Mouse (Mus musculus): Measurements from ENCODE around the gene Trim47. TPM values are rescaled to one million over a fixed set of nuclear protein-coding genes. Genes with fewer than 3 reads are reported as not detected.

Gene Trim47
- total RNA-seq, 2 experiments from 2014 or later = 4.4 to 4.6 TPM

DNA sequence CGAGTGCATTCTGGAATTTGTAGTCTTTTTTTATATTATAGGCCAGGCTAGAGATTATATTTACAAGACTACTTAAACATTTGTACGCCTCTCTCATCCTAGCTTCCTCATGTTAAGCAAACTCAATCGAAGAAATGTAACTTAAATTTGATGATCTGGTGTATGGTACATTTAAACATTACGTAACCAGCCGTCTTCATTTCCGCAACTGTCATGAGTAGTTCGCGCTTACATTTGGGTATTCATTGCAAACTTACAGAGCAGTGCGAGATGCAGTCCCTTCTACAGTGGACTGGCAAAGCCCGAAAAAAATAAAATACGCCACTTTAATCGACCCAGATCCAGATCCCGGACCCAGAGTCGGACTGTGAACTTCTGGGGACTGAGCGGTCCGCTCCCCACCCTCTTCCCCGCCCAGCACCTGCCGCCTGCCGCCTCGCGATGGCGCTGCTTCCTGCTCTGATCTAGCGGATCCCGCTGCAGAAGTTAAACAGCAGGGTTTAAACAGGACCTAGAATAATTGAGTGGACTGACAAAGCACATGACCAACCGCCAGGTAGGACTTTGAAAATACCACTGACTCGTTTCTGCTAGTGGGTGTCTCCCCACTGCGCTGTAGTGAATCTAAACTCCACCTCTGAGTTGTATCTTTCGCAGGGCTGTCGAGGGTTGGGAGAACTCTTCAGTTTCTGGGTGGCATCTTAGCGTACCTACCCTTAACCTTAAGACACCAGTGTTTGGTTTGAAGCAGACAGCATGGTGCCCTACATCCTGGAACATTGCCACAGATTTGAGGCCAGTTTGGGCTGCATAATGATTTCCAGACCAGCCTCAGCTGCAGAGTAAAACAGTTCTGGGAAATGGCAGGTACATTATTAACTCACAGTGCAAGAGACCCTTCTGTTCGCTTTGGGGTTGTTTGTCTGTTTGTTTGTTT is 39.5 kb downstream of the Trim47 start:
- peak; percentile 85 to 86 for DNase-seq

DNA sequence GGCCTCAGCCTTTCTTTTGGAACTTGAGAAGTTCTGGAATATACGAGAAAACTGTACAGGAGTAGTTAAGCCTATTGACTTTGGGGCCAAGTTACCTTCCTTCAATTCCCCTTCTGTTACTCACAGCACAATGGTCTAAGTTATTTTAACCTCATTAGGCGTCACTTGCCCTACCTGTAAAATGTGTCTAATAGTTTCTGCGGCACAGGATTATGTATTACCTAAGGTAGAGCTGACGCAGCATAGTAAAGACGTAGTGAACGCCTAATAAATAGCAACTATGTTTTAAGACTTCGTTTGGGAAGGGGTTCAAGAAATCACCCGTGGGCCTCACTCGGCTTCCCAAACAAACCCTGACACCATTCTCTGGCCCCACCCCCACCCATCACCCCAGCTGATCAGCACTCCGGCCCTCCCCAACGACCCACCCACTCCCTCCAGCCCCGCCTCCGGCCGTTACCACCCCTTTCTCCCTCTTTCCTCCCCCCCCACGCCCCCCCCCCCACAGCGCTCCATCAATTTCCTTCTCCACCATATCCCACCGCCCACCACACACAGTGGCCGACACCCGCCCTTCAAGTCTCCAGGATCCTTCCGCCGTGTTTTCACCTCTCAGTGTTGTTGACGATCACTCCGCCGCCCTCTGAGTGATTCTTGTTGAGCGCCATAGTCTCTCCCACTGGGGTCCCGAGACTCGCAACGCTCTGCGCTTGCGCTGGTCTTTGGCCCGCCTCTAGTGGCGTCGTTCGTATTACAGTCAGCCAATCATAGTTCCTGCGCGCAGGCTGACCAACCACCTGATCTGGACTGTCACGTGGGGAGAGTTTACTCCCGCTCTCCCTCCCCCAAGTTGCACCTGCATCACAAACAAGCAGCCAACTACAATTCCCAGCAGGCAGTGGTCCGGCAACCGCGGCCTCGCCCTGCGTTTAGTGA is 40.5 kb downstream of the Trim47 start, which contains the start of gene Wbp2:
Gene Wbp2, minus strand, starts transcription at position 738 of the 936 bp plus-strand sequence.
- peak; percentile 97 to 98 for DNase-seq

DNA sequence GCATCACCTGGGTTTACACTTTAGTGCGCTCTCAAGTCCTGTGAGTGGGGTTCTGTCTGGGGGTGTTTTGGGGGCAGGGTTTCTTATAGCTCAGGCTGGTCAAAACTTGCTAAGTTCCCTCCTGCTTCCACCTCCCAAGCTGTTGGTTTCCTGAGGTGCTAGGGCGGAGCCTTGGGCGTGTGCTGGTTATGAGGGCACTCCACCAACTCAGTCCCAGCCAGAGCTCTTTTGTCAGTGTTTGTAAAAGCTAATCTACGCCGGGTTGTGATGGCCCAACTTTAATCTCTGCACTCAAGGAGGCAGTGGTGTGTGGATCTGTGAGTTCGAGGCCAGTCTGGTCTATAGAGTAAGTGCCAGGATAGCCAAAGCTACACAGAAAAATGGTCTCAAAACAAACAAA is 42.8 kb downstream of the Trim47 start:
- no peak for DNase-seq

DNA sequence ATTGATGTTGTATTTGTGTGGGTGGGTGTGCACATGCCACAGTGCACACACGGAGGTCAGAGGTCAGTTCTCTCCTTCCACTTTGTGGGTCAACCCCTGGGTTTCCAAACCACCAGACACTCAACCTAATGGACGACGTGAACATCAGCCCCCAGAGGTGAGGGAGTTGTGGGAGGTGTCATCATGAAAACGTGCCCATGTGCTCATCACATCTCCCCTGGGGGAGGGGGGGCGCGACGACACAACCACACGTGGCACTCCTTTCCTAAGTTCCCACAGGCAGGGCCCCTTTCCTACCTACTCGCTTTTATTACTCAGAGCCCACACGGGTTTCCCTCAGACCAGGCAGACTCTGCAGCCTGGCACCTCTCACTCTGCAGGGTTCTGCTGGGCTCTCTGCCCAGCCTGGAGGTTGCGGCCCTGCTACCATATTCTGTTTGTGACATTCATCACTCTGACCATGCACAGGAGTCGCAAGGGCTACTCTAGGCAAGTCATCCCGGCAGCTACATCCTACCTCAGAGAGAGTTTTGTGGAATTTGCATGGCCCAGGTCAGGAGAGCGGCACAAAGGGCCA is 43.8 kb downstream of the Trim47 start:
- DNase-seq = no peak

DNA sequence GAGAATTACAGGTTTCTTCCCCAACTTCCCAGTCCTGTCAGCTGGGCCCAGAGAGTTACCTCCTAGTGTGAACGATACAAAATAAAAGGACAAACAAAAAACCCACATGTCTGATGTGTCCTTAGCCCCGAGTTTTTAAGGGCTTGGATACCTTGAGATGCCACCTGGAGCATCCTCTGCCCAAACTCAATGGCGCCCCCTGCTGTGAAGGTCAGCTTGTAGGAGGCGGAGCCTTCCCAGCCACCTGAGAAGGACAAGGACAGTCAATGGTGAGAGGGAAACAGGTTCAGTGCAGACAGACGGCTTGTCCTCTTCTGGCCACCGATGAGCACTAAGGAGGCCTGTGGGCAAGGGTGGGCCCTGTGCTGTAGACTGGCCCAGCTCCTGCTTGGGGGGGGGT is 45.9 kb downstream of the Trim47 start:
- no peak for DNase-seq

DNA sequence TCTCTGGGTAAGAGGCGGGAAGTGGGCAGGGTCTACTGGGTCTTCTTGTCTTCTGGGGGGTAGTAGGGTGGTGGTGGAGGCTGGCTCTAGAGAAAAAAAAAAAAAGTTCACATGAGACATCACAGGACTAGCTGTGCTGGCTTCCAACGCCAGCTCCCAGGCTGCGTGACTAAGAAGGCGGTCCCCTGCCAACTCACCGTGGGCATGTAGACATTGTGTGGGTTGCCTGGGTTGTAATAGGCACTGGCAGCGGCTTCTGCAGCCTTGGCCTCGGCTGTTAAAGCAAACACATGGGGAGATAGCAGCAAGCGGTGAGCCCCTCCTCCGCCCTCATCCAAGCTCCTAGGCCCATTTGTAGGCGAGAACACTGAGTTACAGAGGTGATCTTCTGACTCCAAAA is 47.5 kb downstream of the Trim47 start:
- peak; percentile 82 to 88 for DNase-seq

DNA sequence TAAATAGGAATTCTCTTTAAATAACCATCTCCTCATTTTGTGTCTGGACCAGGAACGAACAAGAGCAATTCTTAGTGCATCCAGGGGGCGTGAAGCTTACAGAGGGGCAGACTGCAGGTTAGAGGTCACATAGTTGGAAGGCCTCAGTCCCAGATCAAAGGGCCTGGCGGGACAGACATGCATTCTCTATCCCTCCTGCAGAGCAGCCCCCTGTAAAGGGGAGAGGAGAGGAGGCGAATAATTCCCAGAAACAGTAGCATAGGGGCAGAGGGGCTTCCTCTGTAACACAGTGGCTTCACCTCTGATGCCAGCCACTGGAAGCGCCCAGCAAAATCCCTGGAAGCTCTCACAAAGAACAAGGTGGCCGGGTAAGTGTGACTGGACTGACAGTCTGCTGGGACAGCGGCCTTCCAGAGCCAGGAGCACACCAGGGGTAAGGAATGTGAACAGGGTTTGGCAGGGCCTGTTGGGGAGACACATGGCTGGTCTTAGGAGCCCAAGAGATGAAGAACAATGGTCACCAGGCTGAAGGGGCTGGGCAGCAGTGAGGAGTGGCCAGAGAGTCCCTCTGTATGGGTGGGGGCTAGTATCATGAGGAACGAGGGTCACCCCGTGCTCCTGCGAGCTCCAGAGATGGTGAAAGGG is 48.2 kb downstream of the Trim47 start:
- no peak for DNase-seq

DNA sequence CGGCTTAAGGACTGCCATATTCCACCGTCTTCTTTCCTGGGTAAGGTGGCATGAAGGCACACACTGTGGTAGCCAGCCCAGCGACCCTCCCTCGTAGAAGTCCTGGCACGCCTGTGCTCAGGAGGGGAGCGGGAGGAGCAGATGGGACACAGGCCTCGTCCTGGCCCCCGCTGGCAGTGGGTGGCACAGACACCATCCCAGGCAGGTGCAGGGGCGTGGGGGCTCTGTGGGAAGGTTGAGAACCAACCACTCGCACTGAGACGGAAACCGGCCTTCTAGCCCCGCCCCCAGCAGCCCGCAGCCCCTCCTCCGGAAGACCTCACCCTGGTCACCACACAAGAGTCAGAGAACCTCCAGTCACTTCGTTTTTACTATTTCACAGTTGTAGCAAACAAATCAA is 48.8 kb downstream of the Trim47 start:
- no peak for DNase-seq

DNA sequence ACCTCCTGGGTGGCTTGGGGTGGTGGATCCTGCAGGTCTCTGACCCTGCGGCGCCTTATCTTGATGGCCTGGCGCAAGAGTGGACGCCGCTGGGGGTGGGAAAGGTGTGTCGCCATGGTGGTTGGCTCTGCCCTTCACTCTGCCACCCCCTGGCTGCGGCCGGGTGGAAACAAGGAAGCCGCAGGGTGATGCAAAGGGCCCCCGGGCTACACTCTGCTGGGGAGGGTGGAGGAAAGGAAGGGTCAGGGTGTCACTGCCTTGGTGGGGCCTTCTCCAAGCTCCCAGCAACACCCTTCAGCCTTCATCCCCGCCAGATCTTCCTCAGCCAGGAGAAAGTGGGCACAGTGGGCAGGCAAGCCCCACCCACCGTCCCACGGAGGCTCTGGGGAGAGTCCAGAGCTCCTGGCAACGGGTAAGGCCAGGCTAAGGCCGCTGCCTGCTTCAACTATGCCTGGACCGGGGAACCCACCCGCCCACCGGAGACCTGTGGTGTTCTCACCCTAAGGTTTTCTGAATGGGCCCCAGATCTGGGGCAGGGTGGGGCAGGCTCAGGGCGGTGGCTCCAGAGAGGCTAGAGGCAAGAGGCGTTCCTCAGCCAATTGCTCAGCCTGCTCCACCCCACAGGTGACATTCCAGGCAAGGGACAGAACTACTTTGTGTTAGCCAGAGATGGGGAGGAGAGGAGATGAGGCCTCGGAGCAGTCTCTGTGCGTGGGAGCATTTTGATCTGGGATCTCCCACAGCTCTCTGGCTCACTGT is 49.4 kb downstream of the Trim47 start, which contains the start of gene Unc13d:
Gene Unc13d, minus strand, starts transcription at position 516 of the 759 bp plus-strand sequence.
- DNase-seq = no peak

DNA sequence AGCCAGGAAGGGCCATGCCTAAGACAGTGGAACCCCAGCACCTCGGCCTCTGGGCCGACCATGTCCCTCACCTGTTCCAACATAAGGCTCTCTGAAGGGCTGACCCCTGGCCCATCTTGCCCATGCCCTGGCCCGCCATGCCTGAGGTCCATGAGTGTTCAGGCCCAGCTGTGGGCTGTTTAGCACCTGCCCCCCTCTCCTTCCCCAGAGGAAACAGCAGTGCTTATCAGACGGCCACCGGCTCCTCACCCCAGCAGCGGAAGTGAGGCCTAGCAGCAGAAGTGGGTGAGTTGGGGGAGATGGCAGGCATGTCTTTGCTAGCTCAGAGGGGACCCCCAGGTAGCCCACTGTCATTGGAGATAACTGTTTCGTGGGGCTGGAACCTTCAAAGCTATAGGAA is 50.2 kb downstream of the Trim47 start:
- no peak for DNase-seq

DNA sequence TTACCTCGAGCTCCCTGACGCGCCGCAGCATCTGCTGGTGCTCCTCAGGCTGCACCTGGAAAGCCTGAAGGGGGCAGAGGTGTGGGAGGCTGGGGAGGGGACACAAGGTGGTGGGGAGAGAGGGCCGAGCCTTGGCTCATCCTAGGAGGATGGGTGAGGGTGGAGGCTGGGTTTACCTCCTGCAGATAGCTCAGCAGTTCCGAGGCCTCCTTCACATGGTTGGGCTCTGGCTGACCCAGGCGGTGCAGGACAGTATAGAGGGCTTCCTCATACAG is 50.8 kb downstream of the Trim47 start:
- DNase-seq = no peak

DNA sequence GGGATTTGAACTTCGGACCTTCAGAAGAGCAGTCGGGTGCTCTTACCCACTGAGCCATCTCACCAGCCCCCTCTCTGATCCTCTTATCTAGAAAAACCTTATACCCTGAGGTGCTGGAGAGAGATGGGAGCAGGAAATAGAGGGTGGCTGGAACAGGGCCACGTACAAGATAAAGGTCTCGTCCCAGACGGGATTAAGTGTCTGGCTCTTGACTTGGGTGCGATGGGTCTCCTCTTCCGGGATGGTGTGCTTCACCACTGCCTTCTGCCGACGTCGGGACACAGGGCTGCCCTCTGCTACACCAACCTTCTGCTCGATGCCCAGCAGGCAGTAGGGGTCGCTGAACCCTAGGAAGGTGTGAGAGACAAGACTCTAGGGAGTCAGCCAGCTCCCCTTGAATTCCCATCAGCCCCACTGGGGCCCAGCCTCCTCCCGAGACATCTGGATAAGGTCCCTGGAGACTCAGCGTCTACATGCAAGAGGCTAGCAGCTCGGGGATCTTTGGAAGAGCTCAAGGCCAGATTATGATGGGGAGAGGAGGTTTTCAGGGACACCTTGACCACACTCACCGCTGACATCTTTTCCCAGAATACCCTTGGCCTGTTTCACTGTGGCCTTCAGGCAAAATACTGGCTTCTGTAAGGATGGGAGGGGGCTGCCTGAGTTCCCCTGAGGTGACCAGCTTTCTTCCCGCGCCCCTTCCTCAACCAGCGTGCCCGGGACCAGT is 51.3 kb downstream of the Trim47 start:
- DNase-seq = no peak

DNA sequence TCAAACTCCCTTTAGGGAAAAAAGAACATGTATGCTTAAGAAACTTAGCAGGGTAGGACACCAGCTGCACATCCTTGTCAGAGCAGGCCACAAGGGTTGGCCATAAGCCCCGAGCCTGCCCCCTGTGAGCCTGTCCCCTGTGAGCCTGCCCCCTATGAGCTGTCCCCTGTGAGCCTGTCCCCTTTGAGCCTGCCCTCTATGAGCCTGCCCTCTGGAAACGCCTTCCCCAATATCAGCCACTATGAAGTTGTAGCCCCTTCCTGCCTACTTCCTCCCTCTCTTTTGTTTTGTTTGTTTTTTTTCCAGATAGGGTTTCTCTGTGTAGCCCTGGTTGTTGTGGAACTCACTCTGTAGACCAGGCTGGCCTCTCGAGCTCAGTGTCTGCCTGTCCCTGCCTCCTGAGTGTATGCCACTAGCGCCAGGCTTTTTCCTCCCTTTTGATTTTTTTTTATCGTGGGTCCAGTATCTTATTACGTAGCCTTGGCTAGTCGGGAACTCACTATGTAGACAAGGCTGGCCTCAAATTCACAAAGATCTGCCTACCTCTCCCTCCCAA is 52.5 kb downstream of the Trim47 start:
- no peak for DNase-seq

DNA sequence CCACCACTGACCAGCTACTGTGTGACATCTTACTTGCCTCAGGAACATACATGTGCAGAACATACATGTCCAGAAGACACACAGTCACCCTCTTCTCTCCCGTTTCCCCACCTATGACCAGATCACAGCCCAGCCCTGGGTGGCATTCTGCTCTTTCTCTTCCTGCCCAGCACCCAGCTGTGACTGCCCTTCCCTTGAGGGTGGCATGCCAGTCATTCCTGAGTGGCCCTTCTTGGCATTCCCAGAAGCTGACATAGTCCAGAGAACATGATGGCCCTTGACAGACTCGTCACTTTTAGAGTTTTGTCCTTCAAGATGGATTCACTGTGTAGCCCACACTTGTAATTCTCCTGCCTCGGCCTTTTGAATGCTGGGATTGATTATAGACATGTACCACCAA is 54.4 kb downstream of the Trim47 start:
- no peak for DNase-seq

DNA sequence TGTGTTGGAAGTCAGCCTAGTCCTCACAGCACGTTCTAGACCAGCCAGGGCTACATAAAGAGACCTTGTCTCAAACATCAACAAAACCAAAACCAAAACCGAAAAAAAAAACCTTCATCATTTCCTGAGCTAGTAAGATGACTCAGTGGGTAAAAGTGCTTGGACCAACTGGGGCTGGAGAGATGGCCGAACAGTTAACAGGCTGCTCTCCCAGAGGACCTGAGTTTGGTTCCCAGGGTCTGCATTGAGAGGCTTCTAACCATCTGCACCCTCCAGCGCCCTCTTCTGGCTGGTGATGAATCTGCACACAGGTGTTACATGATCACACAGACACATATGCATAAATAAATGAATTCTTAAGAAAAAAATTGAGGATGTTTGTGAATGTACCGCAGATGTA is 55.5 kb downstream of the Trim47 start:
- DNase-seq = no peak

DNA sequence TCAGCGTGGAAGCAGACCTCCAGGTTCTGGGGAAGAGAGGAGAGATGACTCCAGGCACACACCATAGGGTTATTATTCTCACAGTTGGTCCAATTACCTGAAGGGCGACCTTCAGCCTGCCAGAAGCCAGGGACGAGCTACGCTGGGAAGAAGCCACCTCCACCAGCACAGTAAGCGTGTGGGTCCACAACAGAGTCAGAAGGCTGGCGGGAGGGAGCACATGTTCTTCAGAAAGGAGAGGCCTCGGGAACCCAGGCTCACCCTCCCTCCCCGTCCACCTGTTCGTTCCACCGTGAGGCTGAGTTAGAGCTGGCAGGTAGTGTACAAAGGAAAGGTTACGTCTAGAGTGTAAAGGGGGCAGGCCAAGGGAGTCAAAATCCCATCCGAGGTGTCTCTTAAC is 61.7 kb downstream of the Trim47 start:
- DNase-seq = no peak

DNA sequence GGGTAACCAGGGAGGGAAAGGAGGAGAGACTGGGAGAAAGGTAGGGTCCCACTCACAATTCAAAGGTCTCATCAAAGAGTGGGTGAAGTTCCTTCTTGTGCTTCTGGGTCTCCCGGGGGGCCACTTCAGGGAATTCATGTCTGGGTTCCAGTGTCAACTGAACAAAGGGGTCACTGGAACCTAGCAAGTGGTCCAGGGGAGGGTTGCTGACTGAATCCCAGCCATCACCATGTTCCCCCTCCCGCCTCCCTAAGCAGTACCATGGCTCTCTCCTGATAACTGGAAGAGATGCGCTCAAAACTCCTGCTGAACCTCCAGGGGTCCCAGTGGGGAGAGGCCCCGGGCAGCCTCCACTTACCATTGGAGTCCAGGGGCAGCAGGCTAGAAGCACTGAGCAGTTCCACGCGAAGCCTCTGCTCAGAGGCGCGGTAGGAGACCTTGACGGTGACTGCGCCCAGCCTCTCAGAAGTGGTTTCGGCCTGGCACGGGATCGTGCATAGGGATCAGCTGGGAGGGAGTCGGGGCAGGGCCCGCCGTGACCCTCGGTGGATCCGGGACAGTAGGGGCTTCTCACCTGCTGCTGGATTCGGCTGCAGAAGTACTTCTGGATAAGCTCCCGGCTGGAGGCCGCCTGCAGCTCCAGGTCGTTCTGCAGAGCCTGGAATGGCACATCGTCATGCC is 62.7 kb downstream of the Trim47 start:
- DNase-seq = no peak

DNA sequence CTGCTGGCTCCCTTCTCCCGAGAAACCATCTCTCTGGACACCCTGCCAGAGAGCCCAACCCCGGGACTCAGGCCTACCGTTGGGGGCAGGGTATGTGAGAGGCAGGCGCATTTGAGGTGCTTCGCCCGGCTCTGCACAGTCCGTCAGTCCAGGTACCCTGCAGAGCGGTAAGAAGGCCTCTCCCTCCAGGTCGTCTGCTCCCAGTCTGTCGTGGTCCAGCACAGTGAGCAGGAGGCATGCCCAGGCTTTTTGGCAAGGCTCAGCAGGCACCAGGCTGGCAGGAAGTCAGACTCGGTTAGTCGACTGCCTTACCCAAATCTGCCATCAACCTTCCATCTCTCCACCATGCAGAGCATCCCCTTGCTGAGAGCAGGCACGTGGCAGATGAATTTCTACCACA is 63.4 kb downstream of the Trim47 start:
- DNase-seq = peak in 1 of 2 experiments; percentile 57

DNA sequence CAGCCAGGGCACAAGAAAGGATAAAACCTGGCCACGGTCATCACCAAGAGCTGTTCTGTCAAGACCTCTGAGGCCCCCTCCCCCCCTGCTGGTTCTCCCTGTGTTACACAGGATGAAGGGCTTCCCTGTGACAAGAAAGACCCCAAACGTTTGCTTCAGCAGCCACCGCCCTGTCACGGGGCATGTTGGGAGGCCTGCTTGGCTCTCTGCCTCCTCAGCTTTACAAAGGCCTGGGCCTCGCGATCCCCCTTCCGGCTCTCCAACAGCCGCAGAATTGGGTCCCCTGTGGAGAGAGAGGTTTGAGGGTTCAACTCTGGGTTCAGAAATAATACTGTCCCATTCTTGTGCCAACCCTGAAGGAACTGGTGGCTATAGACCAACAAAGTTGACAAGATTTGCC is 64.5 kb downstream of the Trim47 start:
- DNase-seq = no peak
